Mouse (Mus musculus): ENCODE results near the gene Tmem270.

- TF ChIP-seq POLR2A (IDR thresholded peaks at IDR 0.05; ENCODE audit: control insufficient read depth in 1 of 2, insufficient read depth in 1 of 2, low read depth in 1 of 2, low read length in 2 of 2, poor library complexity in 1 of 2) (no peak), CTCF (IDR thresholded peaks at IDR 0.05 in 2 of 3, conservative IDR thresholded peaks at IDR 0.05 in 1 of 3; ENCODE audit: control insufficient read depth in 1 of 3, insufficient read depth in 1 of 3, low read depth in 2 of 3, low read length in 3 of 3, poor library complexity in 1 of 3, severe bottlenecking in 1 of 3) (no peak), GABPA (IDR thresholded peaks at IDR 0.05; ENCODE audit: low read depth, low read length) (no peak), EP300 (IDR thresholded peaks at IDR 0.05; ENCODE audit: low read depth in 1 of 2, low read length in 2 of 2) (no peak), POLR2AphosphoS2 (IDR thresholded peaks at IDR 0.05; ENCODE audit: low read length) (no peak), GATA1 (IDR thresholded peaks at IDR 0.05; ENCODE audit: low read depth, low read length) (no peak), JUND (IDR thresholded peaks at IDR 0.05; ENCODE audit: low read depth, low read length) (no peak), HCFC1 (IDR thresholded peaks at IDR 0.05; ENCODE audit: low read depth, low read length) (no peak), MYC (IDR thresholded peaks at IDR 0.05; ENCODE audit: low read depth, low read length) (no peak), ZC3H11A (IDR thresholded peaks at IDR 0.05; ENCODE audit: low read depth, low read length) (no peak)
Measured at GRCm38 (mm10) chr5:134883077-134883476, 23.5 kb downstream of the Tmem270 start.

Data from MEL (cell line).